Mouse (Mus musculus): Measurements from ENCODE around the gene Ncoa4. TPM values are rescaled to one million over a fixed set of nuclear protein-coding genes. Genes with fewer than 3 reads are reported as not detected.

Gene Ncoa4
- polyA plus RNA-seq, 2 experiments = 117 to 353 TPM

- TF ChIP-seq EP300 (IDR thresholded peaks at IDR 0.05; ENCODE audit: low read depth) (no peak), CTCF (IDR thresholded peaks at IDR 0.05; ENCODE audit: low read depth) (peak; percentile 57; the same call in 1 of the 2 replicates)
- no peak overlapping the region for H3K4me2 ChIP-seq (ENCODE audit: low read depth)
- no peaks in the 10 kb centered on the region for H3K4me1 ChIP-seq (replicated peaks; ENCODE audit: control insufficient read depth in 2 of 2, insufficient read depth in 2 of 2, low read length in 1 of 2)
- no peak overlapping the region for H3K27ac ChIP-seq
- ATAC-seq (ENCODE audit: insufficient read depth) (no peak), DNase-seq (ENCODE audit: low read depth in 3 of 3, low spot score in 3 of 3) (peak; percentile 34 to 46 (median 43))
- no peaks in the 10 kb centered on the region for H3K27me3 ChIP-seq (ENCODE audit: control insufficient read depth, insufficient read depth, low read length)
- no peaks in the 10 kb centered on the region for H3K9me3 ChIP-seq (ENCODE audit: control insufficient read depth, low read length)
- 0% methylated on average over 2 of the region's 2 CpGs for WGBS (ENCODE audit: insufficient replicate concordance)
- H3K36me3 ChIP-seq (replicated peaks; ENCODE audit: control insufficient read depth, insufficient read depth, low read depth) = no peaks in the 10 kb centered on the region
- no peak overlapping the region for H3K9ac ChIP-seq (replicated peaks)
- H3K4me3 ChIP-seq (ENCODE audit: insufficient read depth in 1 of 2, low read depth in 2 of 2, low read length in 2 of 2) = no peak overlapping the region
Measured at GRCm38 (mm10) chr14:32228996-32229395, 69.3 kb downstream of the Ncoa4 start.

Other genes starting within 250 kb of the Ncoa4 start
- not detected in 2 replicates for gene Galnt15, start 130.9 kb upstream of the Ncoa4 start, polyA plus RNA-seq (2012; rRNA removed)
- not detected in 2 replicates for gene Galnt15, start 130.9 kb upstream of the Ncoa4 start, polyA plus RNA-seq (2014; fragmentation: Nextera tagmentation; extraction: Ambion mirVana)
- gene Oxnad1, start 74.5 kb upstream of the Ncoa4 start, polyA plus RNA-seq (2012; rRNA removed) = 13.2 and 14.2 TPM in 2 replicates
- 11.2 and 12.9 TPM in 2 replicates for gene Oxnad1, start 74.5 kb upstream of the Ncoa4 start, polyA plus RNA-seq (2014; fragmentation: Nextera tagmentation; extraction: Ambion mirVana)
- gene Dph3, start 74.1 kb upstream of the Ncoa4 start, polyA plus RNA-seq (2012; rRNA removed) = 10.8 and 29.5 TPM in 2 replicates
- 87.1 and 87.7 TPM in 2 replicates for gene Dph3, start 74.1 kb upstream of the Ncoa4 start, polyA plus RNA-seq (2014; fragmentation: Nextera tagmentation; extraction: Ambion mirVana)
- gene Msmb, start 17.8 kb upstream of the Ncoa4 start, polyA plus RNA-seq (2012; rRNA removed) = 0.13 and 0.19 TPM in 2 replicates
- 0.33 and 0.38 TPM in 2 replicates for gene Msmb, start 17.8 kb upstream of the Ncoa4 start, polyA plus RNA-seq (2014; fragmentation: Nextera tagmentation; extraction: Ambion mirVana)
- 75.8 and 90.5 TPM in 2 replicates for gene Timm23, start 42.0 kb downstream of the Ncoa4 start, polyA plus RNA-seq (2012; rRNA removed)
- gene Timm23, start 42.0 kb downstream of the Ncoa4 start, polyA plus RNA-seq (2014; fragmentation: Nextera tagmentation; extraction: Ambion mirVana) = 196 and 199 TPM in 2 replicates
- gene Parg, start 42.1 kb downstream of the Ncoa4 start, polyA plus RNA-seq (2012; rRNA removed) = 4.4 and 6.0 TPM in 2 replicates
- 12.6 and 17.0 TPM in 2 replicates for gene Parg, start 42.1 kb downstream of the Ncoa4 start, polyA plus RNA-seq (2014; fragmentation: Nextera tagmentation; extraction: Ambion mirVana)
- 0.39 and 0.41 TPM in 2 replicates for gene Ogdhl, start 162.2 kb downstream of the Ncoa4 start, polyA plus RNA-seq (2012; rRNA removed)
- gene Ogdhl, start 162.2 kb downstream of the Ncoa4 start, polyA plus RNA-seq (2014; fragmentation: Nextera tagmentation; extraction: Ambion mirVana) = 0.58 and 1.0 TPM in 2 replicates
- not detected in 2 replicates for gene 1700024G13Rik, start 228.5 kb downstream of the Ncoa4 start, polyA plus RNA-seq (2012; rRNA removed)
- not detected in 2 replicates for gene 1700024G13Rik, start 228.5 kb downstream of the Ncoa4 start, polyA plus RNA-seq (2014; fragmentation: Nextera tagmentation; extraction: Ambion mirVana)